Mouse (Mus musculus) midbrain, embryonic 10.5 days (tissue): ENCODE measurements around the gene Slc9b1. TPM values are rescaled to one million over a fixed set of nuclear protein-coding genes. Genes with fewer than 3 reads are reported as not detected.
A peak's percentile ranks its signal among the peaks of the same experiment; 100 is the strongest.

Experiments used
- DNase-seq: peaks from one replicate; pipeline ENCODE4 v3.0.0-alpha.2; 2017; ENCODE audit warnings: low spot score
- H3K27ac ChIP-seq: fragments of 300-500 bp; sonication (generic); replicated peaks from 2 replicates; pipeline ENCODE4 v1.5.1; 2016; ENCODE audit warnings: mild to moderate bottlenecking
- H3K27me3 ChIP-seq: fragments of 300-500 bp; sonication (generic); 2 replicates; pipeline ENCODE4 v1.6.1; 2016; ENCODE audit warnings: low read depth, mild to moderate bottlenecking; ENCODE audit not compliant: poor library complexity, severe bottlenecking
- H3K36me3 ChIP-seq: fragments of 300-500 bp; sonication (generic); 2 replicates; pipeline ENCODE4 v1.6.1; 2016; ENCODE audit warnings: mild to moderate bottlenecking, moderate library complexity
- H3K4me1 ChIP-seq: fragments of 300-500 bp; sonication (generic); 2 replicates; pipeline ENCODE4 v1.6.1; 2016
- H3K4me3 ChIP-seq: fragments of 300-500 bp; sonication (generic); 2 replicates; pipeline ENCODE4 v1.5.1; 2016; ENCODE audit warnings: mild to moderate bottlenecking, moderate library complexity
- H3K9me3 ChIP-seq: fragments of 300-500 bp; sonication (generic); replicated peaks from 2 replicates; pipeline ENCODE4 v1.6.1; 2016; ENCODE audit warnings: mild to moderate bottlenecking
- WGBS: fragments of 180-500 bp; shearing (Covaris S2); methylation state at CpG from one replicate; pipeline ENCODE4 v1.1.7; 2016; 5-methylcytosine and 5-hydroxymethylcytosine counted together
- polyA plus RNA-seq: library from polyadenylated mRNA; unstranded; fragments of >200 nt; fragmentation: Nextera tagmentation; extraction: Ambion mirVana; gene quantifications from 2 replicates; pipeline ENCODE4 v1.2.1, GENCODE M21; 2016

The Slc9b1 gene
- polyA plus RNA-seq, 1 experiment from 2014 or later, result 0.14 TPM

DNA sequence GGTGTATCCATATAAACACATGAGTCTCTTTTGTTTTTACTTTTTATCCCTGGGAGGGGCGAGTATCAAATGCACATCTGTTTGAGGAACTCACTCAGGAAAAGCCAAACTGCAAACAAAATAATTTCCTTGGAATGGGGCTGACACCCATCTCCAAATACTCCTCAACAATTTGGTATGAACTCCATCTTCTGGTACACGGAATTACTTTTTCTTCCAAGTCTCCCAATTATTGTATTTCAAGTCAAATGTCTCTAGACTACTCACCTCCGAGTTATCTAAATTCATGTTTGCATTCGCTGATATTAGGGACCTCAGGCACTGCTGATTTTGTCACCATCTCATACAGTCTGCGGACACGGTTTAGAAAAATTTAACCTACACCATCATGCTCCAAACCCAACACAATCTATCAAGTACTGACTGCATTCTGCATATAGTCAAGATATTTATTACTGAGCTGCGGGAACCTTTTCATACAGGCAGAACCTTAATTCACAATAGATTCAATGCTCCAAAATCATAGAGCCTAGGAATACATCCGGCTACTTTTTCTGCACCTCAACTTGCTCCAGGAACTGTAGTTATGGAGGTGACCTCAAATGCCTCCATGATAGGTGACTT is 74.5 kb downstream of the Slc9b1 start:
- H3K27ac ChIP-seq, result peak overlapping the region; percentile 98
- H3K4me1 ChIP-seq, result peaks cover 25% of the 10 kb centered on the region
- peak overlapping the region; percentile 76 for H3K4me3 ChIP-seq
- DNase-seq, result no peak
- no peaks in the 10 kb centered on the region for H3K27me3 ChIP-seq
- 32% methylated on average over 8 of the region's 8 CpGs for WGBS
- peaks cover 6% of the 10 kb centered on the region; the same call in 1 of the 2 replicates for H3K36me3 ChIP-seq
- no peaks in the 10 kb centered on the region for H3K9me3 ChIP-seq

DNA sequence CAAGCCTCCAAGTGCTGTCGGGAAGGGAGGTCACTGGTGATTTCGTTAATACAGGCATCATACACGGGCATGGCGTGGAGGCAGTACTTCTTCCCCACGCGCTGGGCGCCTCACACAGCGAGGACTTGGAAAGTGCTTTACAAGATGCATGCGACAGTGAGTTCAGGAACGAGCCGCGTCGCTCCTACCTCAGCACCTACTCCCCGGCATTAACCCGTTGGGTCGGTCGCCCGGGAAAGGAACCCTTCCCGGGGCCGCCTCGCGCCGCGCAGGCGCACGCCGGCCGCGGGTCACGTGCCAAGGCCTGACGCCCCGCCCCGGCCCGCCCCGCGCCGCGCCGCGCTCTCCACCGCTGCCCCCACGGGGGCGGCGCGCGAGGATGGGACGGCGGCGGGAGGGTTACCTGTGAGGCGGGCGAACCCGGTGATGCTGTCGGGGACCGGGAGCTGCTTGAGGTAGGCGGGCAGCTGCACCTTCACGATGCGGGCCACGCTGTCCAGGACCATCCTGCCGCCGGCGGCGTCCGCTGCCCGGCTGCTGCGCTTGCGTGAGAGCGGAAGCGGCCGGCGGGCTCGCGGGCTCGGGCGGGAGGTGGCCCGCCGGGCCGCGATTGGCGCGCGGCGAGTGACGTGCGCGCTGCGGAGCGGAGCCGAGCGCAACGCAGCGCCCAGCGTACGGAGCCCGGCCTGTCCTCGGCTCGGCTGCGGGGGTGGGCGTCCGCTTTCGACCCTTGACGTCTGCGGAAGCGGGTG is 75.2 kb downstream of the Slc9b1 start:
- peaks cover 25% of the 10 kb centered on the region for H3K4me1 ChIP-seq
- WGBS, result under 1% methylated on average over 103 of the region's 103 CpGs
- H3K27me3 ChIP-seq, result no peaks in the 10 kb centered on the region
- no peaks in the 10 kb centered on the region for H3K9me3 ChIP-seq
- peak overlapping the region; percentile 76 for H3K4me3 ChIP-seq
- DNase-seq, result peak; percentile 88
- peak overlapping the region; percentile 98 for H3K27ac ChIP-seq
- H3K36me3 ChIP-seq, result peaks cover 5% of the 10 kb centered on the region; the same call in 1 of the 2 replicates

DNA sequence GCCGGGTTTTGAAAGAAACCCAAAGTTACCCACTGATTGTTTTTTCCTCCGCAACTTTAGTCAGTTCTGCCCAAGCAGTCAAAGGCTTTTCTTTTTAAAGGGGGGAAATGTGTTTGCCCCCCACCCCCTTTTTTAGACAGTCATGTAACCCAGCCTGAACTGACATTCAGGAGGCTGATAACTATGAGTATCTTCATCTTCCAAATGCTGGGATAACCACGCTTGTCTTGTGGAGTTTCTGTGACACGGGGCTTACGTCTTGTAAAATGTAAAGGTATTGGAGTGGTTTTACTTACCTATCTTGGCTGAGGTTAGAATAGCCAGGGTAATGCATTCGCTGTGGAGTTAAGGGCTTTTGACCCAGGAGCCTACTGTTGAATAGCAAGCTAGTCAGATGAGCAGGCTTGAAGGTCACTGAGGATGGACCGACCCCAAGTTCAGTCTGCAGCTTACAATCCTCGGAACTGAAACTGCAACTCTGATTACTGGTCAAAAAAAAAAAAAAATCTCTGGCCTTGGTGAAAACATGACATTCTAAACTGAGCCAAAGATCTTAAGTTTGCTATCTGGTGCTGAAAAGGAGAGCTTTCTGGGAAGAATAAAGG is 75.9 kb downstream of the Slc9b1 start, which contains the start of gene Cisd2:
Gene Cisd2 (minus strand): TSS at position 318 of the 605 bp plus-strand sequence.
- Histone ChIP-seq H3K27ac (peak within 1 kb of the TSS; percentile 98), H3K27me3 (no peaks in the 10 kb centered on the region), H3K36me3 (0 out of 2 replicates have a peak, but pooled peaks cover 2% of the 10 kb centered on the region), H3K4me1 (peaks cover 25% of the 10 kb centered on the region), H3K4me3 (peak within 1 kb of the TSS; percentile 76), H3K9me3 (no peaks in the 10 kb centered on the region)
- DNase-seq, result no peak
- 5% methylated on average over 8 of the region's 8 CpGs for WGBS

DNA sequence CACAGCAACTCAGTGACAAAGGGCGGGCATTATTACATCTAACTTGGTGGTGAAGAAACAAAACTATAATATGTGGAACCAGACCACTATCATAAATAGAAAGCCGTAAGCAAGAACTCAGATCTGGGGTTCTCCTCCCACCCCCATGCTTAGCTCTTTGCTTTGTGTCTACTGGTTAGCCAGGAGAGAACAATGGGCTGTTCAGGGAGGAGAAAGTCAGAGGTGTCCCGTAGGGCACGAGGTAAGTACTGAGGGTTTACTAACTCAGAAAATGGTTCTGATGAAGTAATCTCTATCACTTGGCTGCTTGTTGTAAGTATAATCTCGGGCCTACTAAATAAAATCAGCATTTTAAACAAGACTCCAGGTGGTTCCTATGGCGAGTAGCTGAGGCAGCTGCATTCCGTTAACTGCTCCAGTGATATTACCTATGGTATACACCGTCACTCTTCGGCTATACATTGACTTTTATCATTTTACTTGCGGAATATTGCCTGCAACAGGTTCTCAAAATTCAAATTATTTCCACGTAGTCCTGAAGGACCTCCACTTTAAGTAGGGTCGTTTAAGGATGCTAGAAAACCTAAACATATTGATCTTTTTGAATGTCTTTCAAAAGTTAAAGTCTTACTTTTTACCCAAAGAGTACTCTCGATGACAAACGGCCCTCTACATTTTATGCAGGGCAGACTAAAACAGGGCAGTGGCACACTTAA is 89.2 kb downstream of the Slc9b1 start:
- Histone ChIP-seq H3K27ac (peak overlapping the region; percentile 100), H3K4me3 (peak overlapping the region; percentile 91), H3K27me3 (no peaks in the 10 kb centered on the region), H3K36me3 (peaks cover 31% of the 10 kb centered on the region), H3K9me3 (no peaks in the 10 kb centered on the region), H3K4me1 (peaks cover 33% of the 10 kb centered on the region)
- DNase-seq, result no peak
- WGBS, result 41% methylated on average over 14 of the region's 14 CpGs

DNA sequence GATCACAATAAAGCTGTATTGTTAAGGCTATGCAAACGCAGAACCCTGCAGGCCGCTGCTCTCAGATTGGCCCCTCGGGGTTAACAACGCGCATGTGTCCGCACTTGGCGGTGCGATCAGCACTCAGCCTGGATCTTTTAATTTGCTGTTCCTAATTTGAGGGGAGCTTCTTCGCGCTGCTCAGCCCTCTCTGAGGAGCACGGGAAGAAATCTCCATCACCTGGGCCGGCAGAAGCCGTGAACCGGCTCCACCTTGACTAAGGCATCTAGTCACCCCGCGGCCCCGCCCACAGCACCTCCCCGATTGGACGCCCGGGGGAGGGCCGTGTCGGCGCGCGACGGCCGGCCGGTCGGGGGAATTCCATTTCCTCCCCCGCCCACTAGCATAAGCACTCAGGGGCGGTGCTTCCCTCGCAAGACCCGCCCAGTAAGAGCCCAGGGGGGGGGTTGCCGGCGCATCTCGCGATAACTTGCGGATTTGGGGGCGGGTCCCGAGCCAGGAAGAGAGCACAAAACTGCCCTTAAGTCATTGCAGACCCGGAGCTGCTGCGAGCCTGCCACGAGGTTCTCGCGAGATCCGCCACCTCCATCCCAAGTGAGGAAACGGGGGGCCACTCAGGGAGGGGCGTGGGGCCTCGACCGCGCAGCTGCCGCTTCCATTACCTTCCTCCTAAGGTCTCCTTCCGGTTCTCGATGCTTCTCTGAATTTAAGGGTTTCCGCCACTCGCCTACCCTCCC is 90.1 kb downstream of the Slc9b1 start, which contains the start of gene Ube2d3:
Gene Ube2d3 (plus strand): TSS at position 392 of the 738 bp plus-strand sequence.
- Histone ChIP-seq H3K27ac (peak within 1 kb of the TSS; percentile 100), H3K36me3 (peaks cover 38% of the 10 kb centered on the region), H3K4me3 (peak within 1 kb of the TSS; percentile 91), H3K9me3 (no peaks in the 10 kb centered on the region), H3K4me1 (peaks cover 33% of the 10 kb centered on the region), H3K27me3 (no peaks in the 10 kb centered on the region)
- DNase-seq, result peak; percentile 99
- WGBS, result under 1% methylated on average over 56 of the region's 56 CpGs

DNA sequence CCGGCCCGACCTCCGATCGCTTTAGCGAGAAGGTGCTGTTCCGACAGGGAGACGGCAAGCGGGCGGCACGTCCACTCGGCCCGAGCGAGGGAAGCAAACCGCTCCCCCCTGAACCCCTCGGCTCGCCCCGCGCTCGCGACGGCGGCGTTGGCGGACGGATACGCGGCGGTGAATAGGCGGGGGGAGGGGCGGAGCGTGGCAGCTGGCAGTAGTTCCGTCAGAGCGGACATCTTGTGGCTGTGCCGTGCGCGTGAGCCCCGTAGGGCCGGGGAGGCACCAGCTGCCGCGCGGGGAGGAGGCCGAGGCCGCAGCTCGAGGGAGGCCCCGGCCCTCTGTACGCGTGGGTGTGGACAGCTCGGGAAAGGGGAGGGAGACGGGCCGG is 90.7 kb downstream of the Slc9b1 start:
- WGBS, result under 1% methylated on average over 42 of the region's 50 CpGs
- Histone ChIP-seq H3K27me3 (no peaks in the 10 kb centered on the region), H3K4me3 (peak overlapping the region; percentile 91), H3K36me3 (peaks cover 38% of the 10 kb centered on the region), H3K27ac (peak overlapping the region; percentile 100), H3K4me1 (peaks cover 39% of the 10 kb centered on the region), H3K9me3 (no peaks in the 10 kb centered on the region)
- DNase-seq, result peak; percentile 96

DNA sequence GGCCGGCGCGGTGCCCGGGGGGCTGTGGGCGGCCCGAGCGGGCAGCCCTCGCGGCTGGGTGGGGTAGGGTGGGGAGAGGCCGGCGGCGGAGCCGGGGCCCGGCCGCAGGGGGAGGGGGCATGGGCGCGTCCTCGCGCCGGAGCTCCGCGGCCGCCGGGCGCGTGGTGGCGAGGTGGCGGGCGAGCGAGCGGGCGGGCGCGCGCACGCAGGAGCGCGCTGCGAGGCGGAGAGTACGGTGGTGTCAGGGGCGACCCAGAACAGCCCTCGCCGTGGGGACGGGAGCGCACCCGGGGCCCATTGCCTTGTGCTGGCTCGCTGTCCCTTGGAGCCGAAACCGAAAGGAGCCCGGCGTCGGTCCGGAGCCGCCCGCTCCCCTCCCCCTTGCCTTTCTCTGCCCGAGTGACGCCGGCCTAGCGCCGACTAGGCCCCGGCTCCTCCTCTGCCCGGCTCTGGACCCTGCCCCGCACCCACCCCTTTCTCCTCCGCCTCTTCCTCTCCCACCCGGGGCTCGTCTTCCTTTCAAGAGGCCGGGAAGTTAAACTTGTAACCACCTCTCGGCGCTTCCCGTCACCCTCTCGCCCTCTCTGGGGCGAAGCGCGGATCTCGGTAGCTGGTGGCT is 91.2 kb downstream of the Slc9b1 start:
- Histone ChIP-seq H3K36me3 (peaks cover 43% of the 10 kb centered on the region), H3K4me1 (peaks cover 39% of the 10 kb centered on the region), H3K27ac (peak overlapping the region; percentile 100), H3K9me3 (no peaks in the 10 kb centered on the region), H3K27me3 (no peaks in the 10 kb centered on the region), H3K4me3 (peak overlapping the region; percentile 91)
- peak; percentile 81 for DNase-seq
- whole genome bisulfite sequencing, result 0% methylated on average over 57 of the region's 76 CpGs

DNA sequence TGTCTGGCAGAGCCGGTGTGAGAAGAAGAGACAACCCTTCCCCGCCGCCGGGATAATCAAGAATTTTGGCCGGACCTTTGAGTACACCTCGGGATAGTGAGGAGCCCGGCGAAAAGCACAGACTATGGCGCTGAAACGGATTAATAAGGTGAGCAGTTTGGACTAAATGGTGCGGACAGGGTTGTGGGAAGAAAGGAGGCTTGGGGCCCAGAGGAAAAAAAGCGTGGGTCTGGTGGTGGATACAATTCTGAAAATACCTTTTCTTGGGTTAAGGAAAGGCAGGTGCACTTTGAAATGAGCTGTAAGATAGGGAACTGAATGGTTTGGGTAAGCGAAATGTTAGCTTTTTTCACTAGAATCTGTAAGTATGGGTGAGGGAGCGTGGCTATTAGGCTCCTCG is 91.8 kb downstream of the Slc9b1 start:
- no peak for DNase-seq

DNA sequence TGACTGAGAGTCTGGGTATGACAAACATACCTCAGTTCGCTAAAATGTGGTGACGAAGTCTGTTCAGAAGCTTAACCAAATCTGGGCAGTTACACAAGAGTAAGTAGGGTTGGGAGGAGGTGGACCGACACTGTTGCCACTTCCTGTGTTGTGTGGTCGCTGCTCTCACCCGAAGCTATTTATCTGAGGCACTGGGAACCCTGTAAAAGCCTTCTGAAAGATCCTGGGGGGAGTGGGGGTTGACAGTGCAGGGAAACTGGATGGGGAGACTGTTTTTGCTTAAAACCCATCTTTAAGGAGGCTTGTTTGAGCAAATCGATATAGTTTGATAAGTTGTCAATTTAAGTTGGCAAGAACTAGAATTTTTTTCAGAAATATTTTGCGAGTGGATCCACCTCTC is 92.4 kb downstream of the Slc9b1 start:
- 36% methylated on average over 7 of the region's 7 CpGs for WGBS
- H3K4me1 ChIP-seq, result peaks cover 39% of the 10 kb centered on the region
- peak overlapping the region; percentile 91 for H3K4me3 ChIP-seq
- no peaks in the 10 kb centered on the region for H3K27me3 ChIP-seq
- H3K27ac ChIP-seq, result peak overlapping the region; percentile 100; the same call in 1 of the 2 replicates
- H3K36me3 ChIP-seq, result peaks cover 55% of the 10 kb centered on the region
- peak; percentile 15 for DNase-seq
- H3K9me3 ChIP-seq, result no peaks in the 10 kb centered on the region

More for the DNA sequence above, 91.8 kb downstream of the Slc9b1 start:
- 5% methylated on average over 15 of the region's 15 CpGs for WGBS
- peak overlapping the region; percentile 100 for H3K27ac ChIP-seq
- no peaks in the 10 kb centered on the region for H3K9me3 ChIP-seq
- H3K27me3 ChIP-seq, result no peaks in the 10 kb centered on the region
- peak overlapping the region; percentile 91 for H3K4me3 ChIP-seq
- H3K36me3 ChIP-seq, result peaks cover 49% of the 10 kb centered on the region
- H3K4me1 ChIP-seq, result peaks cover 39% of the 10 kb centered on the region

DNA sequence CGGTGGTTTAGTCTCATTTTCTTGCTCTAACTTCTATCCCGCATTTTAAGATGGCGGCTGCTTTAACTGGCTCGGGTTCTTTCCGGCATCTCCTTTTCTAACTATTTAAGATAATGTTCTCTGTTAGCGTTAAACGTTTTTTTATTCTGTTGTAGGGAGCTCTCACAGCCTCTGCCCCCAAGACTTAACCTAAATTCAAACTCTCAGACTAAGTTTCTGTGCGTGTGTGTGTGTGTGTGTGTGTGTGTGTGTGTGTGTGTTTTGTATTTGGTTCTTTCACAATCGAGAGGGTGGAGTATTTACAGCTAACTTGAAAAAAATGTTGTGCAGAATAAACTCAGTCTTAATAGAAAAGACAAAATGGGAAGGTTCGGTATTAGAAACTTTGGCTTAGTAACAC is 92.8 kb downstream of the Slc9b1 start:
- no peaks in the 10 kb centered on the region for H3K27me3 ChIP-seq
- peaks cover 39% of the 10 kb centered on the region for H3K4me1 ChIP-seq
- H3K9me3 ChIP-seq, result no peaks in the 10 kb centered on the region
- H3K4me3 ChIP-seq, result peak overlapping the region; percentile 91
- no peak for DNase-seq
- peaks cover 59% of the 10 kb centered on the region for H3K36me3 ChIP-seq
- H3K27ac ChIP-seq, result no peak overlapping the region
- 75% methylated on average over 10 of the region's 10 CpGs for WGBS

DNA sequence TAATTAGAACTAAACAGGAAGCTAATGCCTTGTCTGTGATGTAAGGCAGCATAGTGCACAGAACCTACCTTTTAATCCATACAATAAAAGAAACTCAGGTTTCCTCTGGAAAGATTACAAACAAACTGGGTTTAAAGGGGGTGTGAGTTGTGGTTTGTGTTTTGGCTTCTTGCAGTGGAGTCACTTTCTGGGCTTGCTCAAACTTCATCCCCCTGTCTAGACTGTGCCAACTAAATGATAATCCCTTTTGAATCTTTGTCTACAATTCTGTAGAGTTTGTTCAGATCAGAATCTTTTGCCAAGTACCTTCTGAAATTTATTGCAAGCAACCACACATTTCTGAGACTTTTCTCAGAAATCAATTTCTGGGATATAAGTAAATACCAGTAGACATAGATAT is 97.1 kb downstream of the Slc9b1 start:
- H3K27me3 ChIP-seq, result no peaks in the 10 kb centered on the region
- DNase-seq, result no peak
- H3K4me1 ChIP-seq, result peaks cover 27% of the 10 kb centered on the region
- no peak overlapping the region for H3K27ac ChIP-seq
- H3K9me3 ChIP-seq, result no peaks in the 10 kb centered on the region
- no peak overlapping the region for H3K4me3 ChIP-seq
- peaks cover 95% of the 10 kb centered on the region for H3K36me3 ChIP-seq
